Mouse (Mus musculus) brain, embryonic 14.5 days (tissue): ENCODE measurements around the gene Nhsl1.

Experiments
- CTCF ChIP-seq: fragments of 200-500 bp; IDR thresholded peaks from 2 replicates; pipeline ENCODE4 v1.5.1; 2012; ENCODE audit warnings: inconsistent platforms, mild to moderate bottlenecking, moderate library complexity, borderline replicate concordance; ENCODE audit not compliant: insufficient read depth, insufficient read length; ENCODE audit errors: extremely low read depth
- POLR2A ChIP-seq: fragments of 200-500 bp; IDR thresholded peaks from 2 replicates; pipeline ENCODE4 v1.6.1; 2012; ENCODE audit warnings: mild to moderate bottlenecking, inconsistent platforms, borderline replicate concordance; ENCODE audit not compliant: poor library complexity, insufficient read depth, insufficient read length, severe bottlenecking; ENCODE audit errors: extremely low read depth

GRCm38 (mm10) chr10:18501997-18502396 lies 183.2 kb downstream of the Nhsl1 start:
- TF ChIP-seq CTCF (no peak), POLR2A (no peak)
